Mouse (Mus musculus) thymus, postnatal 36 days (tissue): ENCODE measurements around the gene Ralgds.

Source experiments
- DNase-seq, 2 experiments: peaks; one replicate each; pipeline ENCODE4 v3.0.0; 2022; ENCODE audit warnings: mixed read lengths in 2 of 2

Ralgds gene

GRCm38 (mm10) chr2:28534436-28535262 is 21.7 kb downstream of the Ralgds start:
- no peak for DNase-seq

- DNase-seq: no peak
Observed at GRCm38 (mm10) chr2:28535263-28535540, 22.3 kb downstream of the Ralgds start.

GRCm38 (mm10) chr2:28535650-28536049 is 22.7 kb downstream of the Ralgds start:
- no peak for DNase-seq

GRCm38 (mm10) chr2:28536166-28536565 is 23.2 kb downstream of the Ralgds start:
- no peak for DNase-seq

- no peak for DNase-seq
Observed at GRCm38 (mm10) chr2:28536766-28537633, 24.1 kb downstream of the Ralgds start.

- no peak for DNase-seq
Observed at GRCm38 (mm10) chr2:28537634-28537920, 24.7 kb downstream of the Ralgds start.

GRCm38 (mm10) chr2:28537995-28538816 is 25.3 kb downstream of the Ralgds start:
- no peak for DNase-seq

- DNase-seq: no peak
Observed at GRCm38 (mm10) chr2:28538817-28539128, 25.8 kb downstream of the Ralgds start.

GRCm38 (mm10) chr2:28539206-28539605 is 26.3 kb downstream of the Ralgds start:
- peak in 1 of 2 experiments; percentile 37 for DNase-seq

GRCm38 (mm10) chr2:28539949-28540348 is 27.0 kb downstream of the Ralgds start:
- DNase-seq: peak; percentile 42 to 55

GRCm38 (mm10) chr2:28540587-28541227 is 27.8 kb downstream of the Ralgds start:
- DNase-seq: no peak

- DNase-seq: no peak
Observed at GRCm38 (mm10) chr2:28543894-28544293, 31.0 kb downstream of the Ralgds start.

- no peak for DNase-seq
Observed at GRCm38 (mm10) chr2:28545976-28546375, 33.1 kb downstream of the Ralgds start.

GRCm38 (mm10) chr2:28546560-28546959 is 33.6 kb downstream of the Ralgds start:
- no peak for DNase-seq

GRCm38 (mm10) chr2:28547237-28548172 is 34.6 kb downstream of the Ralgds start:
- DNase-seq: peak; percentile 76 to 83

GRCm38 (mm10) chr2:28549157-28549556 is 36.2 kb downstream of the Ralgds start:
- no peak for DNase-seq

GRCm38 (mm10) chr2:28552301-28552700 is 39.4 kb downstream of the Ralgds start:
- no peak for DNase-seq

GRCm38 (mm10) chr2:28557452-28557851 is 44.5 kb downstream of the Ralgds start:
- DNase-seq: no peak

- DNase-seq: no peak
Observed at GRCm38 (mm10) chr2:28563303-28563702, 50.4 kb downstream of the Ralgds start, which contains the start of gene Cel. Gene Cel, minus strand, starts transcription at chr2:28563403.

GRCm38 (mm10) chr2:28563830-28564229 is 50.9 kb downstream of the Ralgds start:
- DNase-seq: no peak

GRCm38 (mm10) chr2:28564380-28564779 is 51.5 kb downstream of the Ralgds start:
- DNase-seq: no peak

- DNase-seq: no peak
Observed at GRCm38 (mm10) chr2:28566545-28566944, 53.6 kb downstream of the Ralgds start.
